Mouse (Mus musculus) neutrophil, adult 5-6 weeks (primary cell): ENCODE measurements around the gene Gabra3. TPM values are rescaled to one million over a fixed set of nuclear protein-coding genes. Genes with fewer than 3 reads are reported as not detected.

ENCODE experiments used
- ATAC-seq: fragments of 151-379, 151-347 bp; 2 replicates; pipeline ENCODE4 v1.8.0; 2017; ENCODE audit warnings: mild to moderate bottlenecking, moderate TSS enrichment; ENCODE audit not compliant: insufficient number of reproducible peaks, poor library complexity, low FRiP score, severe bottlenecking; ENCODE audit errors: extremely low read depth
- total RNA-seq: library from RNA; stranded (forward); fragments of 200-1000 nt; gene quantifications from 2 replicates; pipeline ENCODE4 v1.2.3, GENCODE M21; 2017

The Gabra3 gene
- 0.25 TPM in 1 of 2 replicates, not detected in the other for total RNA-seq

GRCm38 (mm10) chrX:72656230-72656898, at the start of gene Gabra3:
Gene Gabra3 (minus strand): TSS chrX:72656848.
- ATAC-seq, result no peak

GRCm38 (mm10) chrX:72655789-72656188, 859 bp downstream of the Gabra3 start:
- no peak for ATAC-seq

GRCm38 (mm10) chrX:72655381-72655780, 1.3 kb downstream of the Gabra3 start:
- no peak for ATAC-seq

- no peak for ATAC-seq
Measured at GRCm38 (mm10) chrX:72650688-72651087, 6.0 kb downstream of the Gabra3 start.

GRCm38 (mm10) chrX:72644691-72645090, 12.0 kb downstream of the Gabra3 start:
- no peak for ATAC-seq

- no peak for ATAC-seq
Measured at GRCm38 (mm10) chrX:72497284-72497683, 159.4 kb downstream of the Gabra3 start.

GRCm38 (mm10) chrX:72489806-72490205, 166.8 kb downstream of the Gabra3 start:
- no peak for ATAC-seq

GRCm38 (mm10) chrX:72386758-72387157, 269.9 kb downstream of the Gabra3 start, which contains the start of gene Magea10:
Gene Magea10 (minus strand): TSS chrX:72386858.
- ATAC-seq, result no peak

Other genes starting within 250 kb of the Gabra3 start
- gene Gabrq, start 168.3 kb upstream of the Gabra3 start, total RNA-seq, result not detected in 2 replicates